Mouse (Mus musculus): ENCODE results near the gene Nol12. TPM values are rescaled to one million over a fixed set of nuclear protein-coding genes. Genes with fewer than 3 reads are reported as not detected.

Nol12 gene
- polyA plus RNA-seq, 2 experiments: 41.0 to 53.1 TPM

- 83% methylated on average over 3 of the region's 3 CpGs for WGBS
- Histone ChIP-seq H3K9me3 (ENCODE audit: control insufficient read depth, low read length) (no peaks in the 10 kb centered on the region), H3K9ac (ENCODE audit: low read depth, low read length, severe bottlenecking) (no peak overlapping the region), H3K4me1 (ENCODE audit: control insufficient read depth, insufficient read depth, low read length) (peaks cover 21% of the 10 kb centered on the region), H3K4me2 (replicated peaks; ENCODE audit: low read depth, low read length, severe bottlenecking) (no peak overlapping the region), H3K36me3 (ENCODE audit: control insufficient read depth, insufficient read depth, low read length) (peaks cover 44% of the 10 kb centered on the region), H3K27me3 (ENCODE audit: control insufficient read depth, insufficient read depth, low read length) (no peaks in the 10 kb centered on the region), H3K27ac (replicated peaks; ENCODE audit: low read depth, low read length) (no peak overlapping the region), H3K4me3 (replicated peaks; ENCODE audit: low read length) (no peak overlapping the region)
- ATAC-seq (ENCODE audit: low FRiP score, low read depth) (no peak), DNase-seq (ENCODE audit: low spot score) (no peak)
- TF ChIP-seq POLR2A (IDR thresholded peaks at IDR 0.05; ENCODE audit: borderline replicate concordance, extremely low read depth, insufficient read depth, insufficient read length): no peak
Measured at GRCm38 (mm10) chr15:78896149-78896548, 38.6 kb upstream of the Nol12 start.

DNA sequence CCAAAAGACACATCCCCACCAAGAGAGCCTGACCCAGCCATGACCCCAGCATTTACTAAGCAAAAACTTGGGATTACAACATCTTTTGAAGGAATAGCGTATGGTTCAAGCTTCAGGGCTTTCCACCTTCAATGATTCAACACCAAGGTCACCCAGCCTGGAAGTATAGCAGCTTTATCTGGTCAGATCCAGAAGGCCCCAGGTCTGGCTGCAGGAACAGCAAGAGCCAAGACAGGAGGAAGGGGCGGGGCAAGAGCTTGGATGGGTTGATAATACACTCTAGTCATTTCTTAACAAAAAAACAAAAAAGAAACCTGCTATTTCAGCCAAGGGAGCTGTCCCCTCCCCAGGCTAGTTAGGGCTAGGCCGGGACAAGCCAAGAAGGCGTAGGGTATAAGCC lies 37.2 kb upstream of the Nol12 start:
- Histone ChIP-seq H3K9me3 (ENCODE audit: control insufficient read depth, low read length) (no peaks in the 10 kb centered on the region), H3K4me3 (replicated peaks; ENCODE audit: low read length) (no peak overlapping the region), H3K9ac (ENCODE audit: low read depth, low read length, severe bottlenecking) (no peak overlapping the region), H3K4me2 (replicated peaks; ENCODE audit: low read depth, low read length, severe bottlenecking) (no peak overlapping the region), H3K27me3 (ENCODE audit: control insufficient read depth, insufficient read depth, low read length) (no peaks in the 10 kb centered on the region), H3K36me3 (ENCODE audit: control insufficient read depth, insufficient read depth, low read length) (peaks cover 31% of the 10 kb centered on the region), H3K4me1 (ENCODE audit: control insufficient read depth, insufficient read depth, low read length) (peaks cover 28% of the 10 kb centered on the region), H3K27ac (replicated peaks; ENCODE audit: low read depth, low read length) (no peak overlapping the region)
- ATAC-seq (ENCODE audit: low FRiP score, low read depth) (no peak), DNase-seq (ENCODE audit: low spot score) (no peak)
- TF ChIP-seq POLR2A (IDR thresholded peaks at IDR 0.05; ENCODE audit: borderline replicate concordance, extremely low read depth, insufficient read depth, insufficient read length): no peak
- 86% methylated on average over 4 of the region's 4 CpGs for WGBS

- WGBS: 47% methylated on average over 6 of the region's 6 CpGs
- Histone ChIP-seq H3K4me3 (replicated peaks; ENCODE audit: low read length) (peak overlapping the region; percentile 61; the same call in 1 of the 2 replicates), H3K36me3 (ENCODE audit: control insufficient read depth, insufficient read depth, low read length) (peaks cover 30% of the 10 kb centered on the region), H3K9me3 (ENCODE audit: control insufficient read depth, low read length) (no peaks in the 10 kb centered on the region), H3K27ac (replicated peaks; ENCODE audit: low read depth, low read length) (no peak overlapping the region), H3K4me2 (replicated peaks; ENCODE audit: low read depth, low read length, severe bottlenecking) (peak overlapping the region; percentile 82), H3K4me1 (ENCODE audit: control insufficient read depth, insufficient read depth, low read length) (peaks cover 28% of the 10 kb centered on the region), H3K9ac (ENCODE audit: low read depth, low read length, severe bottlenecking) (peak overlapping the region; percentile 64; the same call in 1 of the 2 replicates), H3K27me3 (ENCODE audit: control insufficient read depth, insufficient read depth, low read length) (no peaks in the 10 kb centered on the region)
- TF ChIP-seq POLR2A (IDR thresholded peaks at IDR 0.05; ENCODE audit: borderline replicate concordance, extremely low read depth, insufficient read depth, insufficient read length): no peak
- DNase-seq (ENCODE audit: low spot score) (no peak), ATAC-seq (ENCODE audit: low FRiP score, low read depth) (no peak)
Measured at GRCm38 (mm10) chr15:78898507-78899001, 36.2 kb upstream of the Nol12 start.

GRCm38 (mm10) chr15:78899409-78899739 lies 35.4 kb upstream of the Nol12 start, which contains the start of gene Gm49510:
Gene Gm49510 (plus strand): TSS chr15:78899667.
- Histone ChIP-seq H3K9ac (ENCODE audit: low read depth, low read length, severe bottlenecking) (peak within 1 kb of the TSS; percentile 64), H3K4me1 (ENCODE audit: control insufficient read depth, insufficient read depth, low read length) (peaks cover 28% of the 10 kb centered on the region), H3K4me3 (replicated peaks; ENCODE audit: low read length) (peak within 1 kb of the TSS; percentile 61), H3K27ac (replicated peaks; ENCODE audit: low read depth, low read length) (peak within 1 kb of the TSS; percentile 23), H3K36me3 (ENCODE audit: control insufficient read depth, insufficient read depth, low read length) (peaks cover 30% of the 10 kb centered on the region), H3K27me3 (ENCODE audit: control insufficient read depth, insufficient read depth, low read length) (no peaks in the 10 kb centered on the region), H3K9me3 (ENCODE audit: control insufficient read depth, low read length) (no peaks in the 10 kb centered on the region), H3K4me2 (replicated peaks; ENCODE audit: low read depth, low read length, severe bottlenecking) (peak within 1 kb of the TSS; percentile 82)
- no peak for TF ChIP-seq POLR2A (IDR thresholded peaks at IDR 0.05; ENCODE audit: borderline replicate concordance, extremely low read depth, insufficient read depth, insufficient read length)
- WGBS: under 1% methylated on average over 19 of the region's 20 CpGs
- DNase-seq (ENCODE audit: low spot score) (no peak), ATAC-seq (ENCODE audit: low FRiP score, low read depth) (no peak)

DNA sequence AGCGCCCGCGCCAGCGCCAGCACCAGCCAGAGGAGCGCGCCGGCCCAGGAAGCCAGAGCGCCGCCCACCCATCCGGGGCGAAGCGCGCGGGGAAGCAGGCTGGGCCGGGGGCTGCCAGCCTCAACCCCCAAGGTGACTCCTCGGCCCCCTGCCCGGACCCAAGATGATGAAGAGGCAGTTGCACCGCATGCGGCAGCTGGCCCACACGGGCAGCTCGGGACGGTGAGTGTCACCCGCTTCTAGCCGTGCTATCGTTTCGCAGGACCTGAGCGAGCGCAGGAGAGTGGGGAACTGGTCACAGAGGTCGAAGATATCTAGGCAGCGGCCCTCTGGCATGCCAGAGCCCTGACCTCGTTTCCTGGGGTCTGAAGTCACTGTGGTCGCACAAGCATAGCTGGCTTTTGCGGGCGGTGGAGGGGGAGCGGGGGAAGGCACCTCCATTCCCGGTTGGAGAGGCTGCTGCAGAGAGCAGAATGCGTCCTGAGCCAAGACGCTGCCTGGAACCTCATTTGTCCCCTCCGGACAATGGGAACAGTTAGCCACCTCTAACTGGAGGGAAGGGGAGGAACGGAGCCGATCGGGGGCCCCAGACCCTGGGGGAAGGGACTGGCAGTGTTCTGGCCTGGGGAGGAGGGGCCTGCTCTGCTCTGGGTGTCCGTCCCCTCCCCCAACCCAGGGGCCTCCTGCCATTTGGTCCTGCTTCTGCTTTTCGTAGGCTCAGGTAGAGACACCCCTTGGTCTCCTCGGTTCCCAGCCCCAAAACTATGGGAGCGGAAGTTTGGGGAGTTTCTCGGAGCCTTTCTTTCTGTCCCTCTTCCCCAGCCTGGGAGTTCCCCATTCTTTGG lies 34.8 kb upstream of the Nol12 start, which contains the start of gene Sh3bp1:
TSS of gene Sh3bp1 (plus strand) at position 29 of the 845 bp plus-strand sequence.
- 0 out of 2 replicates have a peak, but pooled peaks have one; percentile 47 for TF ChIP-seq POLR2A (IDR thresholded peaks at IDR 0.05; ENCODE audit: borderline replicate concordance, extremely low read depth, insufficient read depth, insufficient read length)

More for the DNA sequence above, 34.8 kb upstream of the Nol12 start, which contains the start of gene Sh3bp1:
- peak; percentile 71 for DNase-seq (ENCODE audit: low spot score)
- no peaks in the 10 kb centered on the region for H3K9me3 ChIP-seq (ENCODE audit: control insufficient read depth, low read length)
- H3K27me3 ChIP-seq (ENCODE audit: control insufficient read depth, insufficient read depth, low read length): no peaks in the 10 kb centered on the region
- H3K9ac ChIP-seq (ENCODE audit: low read depth, low read length, severe bottlenecking): peak within 1 kb of the TSS; percentile 64
- peak; percentile 67 for ATAC-seq (ENCODE audit: low FRiP score, low read depth)
- H3K27ac ChIP-seq (replicated peaks; ENCODE audit: low read depth, low read length): peak within 1 kb of the TSS; percentile 23
- H3K4me1 ChIP-seq (ENCODE audit: control insufficient read depth, insufficient read depth, low read length): peaks cover 28% of the 10 kb centered on the region
- peak within 1 kb of the TSS; percentile 82 for H3K4me2 ChIP-seq (replicated peaks; ENCODE audit: low read depth, low read length, severe bottlenecking)
- H3K4me3 ChIP-seq (replicated peaks; ENCODE audit: low read length): peak within 1 kb of the TSS; percentile 61
- peaks cover 30% of the 10 kb centered on the region for H3K36me3 ChIP-seq (ENCODE audit: control insufficient read depth, insufficient read depth, low read length)
- 0% methylated on average over 43 of the region's 47 CpGs for WGBS
